Mouse (Mus musculus) heart, embryonic 13.5 days (tissue): ENCODE results near the gene Eef2k. TPM values are rescaled to one million over a fixed set of nuclear protein-coding genes. Genes with fewer than 3 reads are reported as not detected.

Experiments
- ATAC-seq: fragments of 200-750 bp; cut with Nextera tagmentation; 2 replicates; pipeline ENCODE4 v1.8.0; 2017; ENCODE audit warnings: moderate TSS enrichment; ENCODE audit not compliant: insufficient number of reproducible peaks, low FRiP score, low TSS enrichment; ENCODE audit errors: extremely low read depth
- H3K27ac ChIP-seq: fragments of 300-500 bp; sonication (generic); replicated peaks from 2 replicates; pipeline ENCODE4 v1.5.1; 2015; ENCODE audit warnings: moderate library complexity, mild to moderate bottlenecking, inconsistent platforms
- H3K27me3 ChIP-seq: fragments of 300-500 bp; sonication (generic); replicated peaks from 2 replicates; pipeline ENCODE4 v1.6.1; 2015; ENCODE audit warnings: mild to moderate bottlenecking, inconsistent platforms
- H3K36me3 ChIP-seq: fragments of 300-500 bp; sonication (generic); 2 replicates; pipeline ENCODE4 v1.6.1; 2015; ENCODE audit warnings: mild to moderate bottlenecking, inconsistent platforms
- H3K4me1 ChIP-seq: fragments of 300-500 bp; sonication (generic); 2 replicates; pipeline ENCODE4 v1.6.1; 2015; ENCODE audit warnings: inconsistent platforms
- H3K4me2 ChIP-seq: fragments of 300-500 bp; sonication (generic); 2 replicates; pipeline ENCODE4 v1.6.1; 2015; ENCODE audit warnings: inconsistent platforms, mild to moderate bottlenecking, moderate library complexity
- H3K4me3 ChIP-seq: fragments of 300-500 bp; sonication (generic); 2 replicates; pipeline ENCODE4 v1.5.1; 2015; ENCODE audit warnings: moderate library complexity, mild to moderate bottlenecking, inconsistent platforms
- H3K9ac ChIP-seq: fragments of 300-500 bp; sonication (generic); 2 replicates; pipeline ENCODE4 v1.6.1; 2015; ENCODE audit warnings: inconsistent platforms, mild to moderate bottlenecking, moderate library complexity
- H3K9me3 ChIP-seq: fragments of 300-500 bp; sonication (generic); 2 replicates; pipeline ENCODE4 v1.6.1; 2016; ENCODE audit warnings: inconsistent platforms
- WGBS: fragments of 180-500 bp; shearing (Covaris S2); methylation state at CpG from one replicate; pipeline ENCODE4 v1.1.7; 2015; ENCODE audit warnings: mixed read lengths; 5-methylcytosine and 5-hydroxymethylcytosine counted together
- polyA plus RNA-seq: library from polyadenylated mRNA; unstranded; fragments of >200 nt; fragmentation: Nextera tagmentation; extraction: Ambion mirVana; gene quantifications from 2 replicates; pipeline ENCODE4 v1.2.1, GENCODE M21; 2015

The Eef2k gene
- polyA plus RNA-seq = 16.3 and 16.9 TPM in 2 replicates

DNA sequence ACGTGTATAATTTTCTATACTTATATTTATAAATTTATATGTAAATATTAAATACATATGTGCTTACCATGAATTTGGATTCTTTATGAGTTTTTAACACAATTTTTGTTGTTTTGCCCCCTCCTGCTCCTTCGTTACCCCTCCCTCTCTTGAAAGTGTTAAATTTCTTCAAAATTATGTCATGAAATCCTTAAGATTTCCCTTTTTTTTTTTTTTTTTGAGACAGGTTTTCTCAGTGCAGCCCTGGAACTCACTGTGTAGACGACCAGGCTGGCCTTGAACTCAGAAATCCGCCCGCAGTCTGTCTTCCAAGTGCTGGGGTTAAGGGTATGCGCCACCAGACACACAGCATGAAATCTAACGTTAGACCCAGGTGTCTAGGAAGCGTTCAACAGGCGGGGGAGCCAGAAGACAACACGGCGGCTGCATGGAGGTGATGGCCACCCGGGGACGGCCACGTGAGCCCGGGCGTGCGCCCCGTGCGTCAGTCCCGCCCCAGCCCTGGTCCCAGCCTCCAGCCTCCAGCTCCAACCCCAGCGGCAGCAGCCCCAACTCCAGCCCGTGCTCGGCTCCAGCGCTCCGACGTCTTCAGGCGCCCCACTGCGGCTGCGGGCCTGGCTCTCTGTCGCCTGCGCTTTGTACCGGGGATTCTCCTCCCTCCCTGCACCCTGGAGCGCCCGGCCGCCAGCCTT, at the start of gene Eef2k:
Eef2k (plus strand) TSS at position 487 of the 692 bp plus-strand sequence.
- 5% methylated on average over 24 of the region's 35 CpGs for WGBS
- Histone ChIP-seq H3K27me3 (peaks cover 9% of the 10 kb centered on the region; the same call in 1 of the 2 replicates), H3K9me3 (no peaks in the 10 kb centered on the region), H3K36me3 (peaks cover under 1% of the 10 kb centered on the region; the same call in 1 of the 2 replicates), H3K9ac (peak within 1 kb of the TSS; percentile 92), H3K4me2 (peak within 1 kb of the TSS; percentile 89), H3K4me1 (peaks cover 24% of the 10 kb centered on the region), H3K4me3 (peak within 1 kb of the TSS; percentile 90), H3K27ac (peak within 1 kb of the TSS; percentile 95)
- peak; percentile 87 for ATAC-seq

DNA sequence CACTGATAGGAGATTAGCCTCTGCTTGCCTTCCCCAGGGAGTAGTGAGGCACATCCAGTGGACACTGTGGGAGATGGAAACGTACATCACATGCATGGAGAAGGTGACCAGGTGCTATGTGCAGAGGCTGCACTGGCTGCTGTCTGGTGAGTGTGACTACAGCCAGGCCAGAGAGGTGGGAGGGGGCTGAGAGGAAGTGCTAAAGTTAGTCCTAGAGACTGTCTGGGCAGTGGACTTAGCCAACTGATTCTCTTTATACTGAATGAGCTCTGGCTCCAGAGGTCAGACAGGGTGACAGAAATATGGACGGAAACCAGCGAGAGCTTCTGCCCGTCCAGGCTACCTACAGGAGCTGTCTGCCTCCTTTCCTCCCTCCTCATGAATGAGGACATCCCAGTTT, 47.1 kb upstream of the Eef2k start:
- no peak overlapping the region for H3K27ac ChIP-seq
- H3K27me3 ChIP-seq = 0 out of 2 replicates have a peak, but pooled peaks cover 5% of the 10 kb centered on the region
- H3K9ac ChIP-seq = no peak overlapping the region
- H3K4me2 ChIP-seq = no peak overlapping the region
- H3K36me3 ChIP-seq = no peaks in the 10 kb centered on the region
- 0 out of 2 replicates have a peak, but pooled peaks cover 5% of the 10 kb centered on the region for H3K4me1 ChIP-seq
- ATAC-seq = no peak
- no peak overlapping the region for H3K4me3 ChIP-seq
- 57% methylated on average over 4 of the region's 4 CpGs for WGBS
- H3K9me3 ChIP-seq = no peaks in the 10 kb centered on the region

DNA sequence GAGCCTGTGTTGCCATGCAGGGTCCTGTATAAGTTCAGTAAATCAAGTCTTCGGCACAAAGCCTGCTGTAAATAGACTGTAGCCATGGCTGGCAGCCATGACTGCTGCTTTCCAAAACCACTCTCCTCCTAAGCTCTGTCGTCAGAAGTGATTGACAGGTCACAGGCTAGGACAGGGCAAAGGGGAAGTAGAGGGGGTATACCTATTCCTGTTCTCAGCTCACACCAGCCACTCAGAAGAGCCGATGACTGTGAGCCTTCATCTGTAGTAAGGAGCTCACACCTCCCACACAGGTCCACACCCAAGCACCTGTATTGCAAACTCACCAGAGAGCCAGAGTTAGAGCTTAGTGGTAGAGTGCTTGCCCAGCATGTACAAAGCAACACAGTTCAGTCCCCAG, 46.3 kb upstream of the Eef2k start:
- Histone ChIP-seq H3K4me2 (no peak overlapping the region), H3K9ac (no peak overlapping the region), H3K4me3 (no peak overlapping the region), H3K9me3 (no peaks in the 10 kb centered on the region), H3K36me3 (no peaks in the 10 kb centered on the region), H3K4me1 (0 out of 2 replicates have a peak, but pooled peaks cover 5% of the 10 kb centered on the region), H3K27ac (no peak overlapping the region), H3K27me3 (0 out of 2 replicates have a peak, but pooled peaks cover 5% of the 10 kb centered on the region)
- no peak for ATAC-seq
- 43% methylated on average over 3 of the region's 3 CpGs for WGBS

DNA sequence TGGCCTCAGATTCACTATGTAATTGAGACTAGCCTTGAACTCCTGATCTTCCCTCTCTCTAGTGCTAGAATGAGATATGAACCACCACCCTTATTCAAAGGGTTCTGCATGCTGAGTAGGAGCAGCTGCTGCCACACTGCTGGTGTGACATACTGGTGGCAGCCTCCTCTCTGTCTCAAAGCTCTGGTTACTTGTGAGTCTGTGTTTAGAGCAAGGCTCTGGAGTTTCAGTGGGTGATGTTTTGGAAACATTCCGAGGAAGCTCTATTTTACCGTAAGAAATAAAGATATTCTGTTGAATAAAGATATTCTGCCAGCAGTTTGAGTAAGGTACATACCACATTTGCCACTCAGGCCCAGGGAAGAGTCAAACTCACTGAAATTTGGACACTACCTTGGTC, 39.4 kb upstream of the Eef2k start:
- Histone ChIP-seq H3K27ac (no peak overlapping the region), H3K27me3 (peaks cover 9% of the 10 kb centered on the region), H3K9me3 (no peaks in the 10 kb centered on the region), H3K9ac (no peak overlapping the region), H3K36me3 (no peaks in the 10 kb centered on the region), H3K4me2 (no peak overlapping the region), H3K4me3 (no peak overlapping the region), H3K4me1 (no peaks in the 10 kb centered on the region)
- 70% methylated on average over 2 of the region's 2 CpGs for WGBS
- no peak for ATAC-seq

DNA sequence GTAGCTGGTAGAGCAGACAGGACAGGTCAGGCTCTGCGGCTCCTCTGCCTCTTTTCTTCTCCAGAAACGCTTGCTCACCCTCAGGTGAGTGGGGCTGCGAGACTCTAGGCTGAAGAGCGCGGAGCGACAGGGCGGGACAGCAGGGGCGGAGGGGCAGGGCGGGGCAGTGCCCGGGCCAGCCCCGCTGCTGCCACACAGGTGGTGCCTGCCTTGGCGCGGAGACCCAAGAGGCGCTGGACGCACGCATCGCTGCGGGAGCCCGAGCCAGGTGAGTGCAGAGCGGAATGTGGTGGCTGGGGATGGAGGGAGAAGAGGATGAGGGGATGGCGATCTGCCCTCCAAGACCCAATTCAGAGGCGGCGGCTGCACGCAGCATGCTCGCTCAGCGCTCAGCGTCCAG, 32.9 kb upstream of the Eef2k start:
- ATAC-seq = no peak
- Histone ChIP-seq H3K4me3 (peak overlapping the region; percentile 41), H3K27ac (no peak overlapping the region), H3K4me2 (peak overlapping the region; percentile 65), H3K9me3 (no peaks in the 10 kb centered on the region), H3K27me3 (peaks cover 34% of the 10 kb centered on the region), H3K4me1 (peaks cover 4% of the 10 kb centered on the region; the same call in 1 of the 2 replicates), H3K36me3 (no peaks in the 10 kb centered on the region), H3K9ac (peak overlapping the region; percentile 64)
- 7% methylated on average over 27 of the region's 27 CpGs for WGBS

DNA sequence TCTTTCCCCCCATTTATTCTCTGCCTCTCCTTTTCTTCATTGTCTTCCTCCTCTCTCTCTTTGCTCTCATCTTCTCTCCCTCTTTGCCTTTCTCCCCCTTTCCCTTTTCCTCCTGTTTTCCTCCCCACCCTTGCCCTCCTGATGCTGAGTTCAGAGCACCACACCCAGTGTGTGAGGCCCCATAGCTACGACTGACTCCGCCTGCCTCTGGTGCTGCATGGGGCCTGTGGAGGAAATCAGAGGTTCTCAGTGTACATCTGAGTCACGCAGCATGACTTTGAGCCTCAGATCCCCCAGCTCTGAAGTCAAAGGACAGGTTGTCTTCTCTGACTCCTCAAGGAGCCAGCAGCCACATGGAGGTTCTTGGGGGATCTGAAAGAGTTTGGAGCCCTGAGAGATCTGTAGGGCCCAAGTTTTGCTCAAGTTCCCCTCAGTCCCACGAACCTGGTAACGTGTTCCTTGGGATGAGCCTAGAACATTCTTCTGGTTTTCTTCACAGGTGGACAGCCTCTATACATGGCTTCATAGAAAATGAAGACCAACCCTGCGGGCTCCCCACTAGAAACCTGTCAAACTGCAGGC, 30.7 kb upstream of the Eef2k start, which contains the start of gene Gm5737:
Gm5737 (plus strand) TSS at position 532 of the 582 bp plus-strand sequence.
- peaks cover 34% of the 10 kb centered on the region for H3K27me3 ChIP-seq
- no peaks in the 10 kb centered on the region for H3K36me3 ChIP-seq
- 74% methylated on average over 6 of the region's 6 CpGs for WGBS
- no peak within 1 kb of the TSS for H3K4me2 ChIP-seq
- H3K9ac ChIP-seq = no peak within 1 kb of the TSS
- H3K4me3 ChIP-seq = no peak within 1 kb of the TSS
- H3K9me3 ChIP-seq = no peaks in the 10 kb centered on the region
- no peak within 1 kb of the TSS for H3K27ac ChIP-seq
- no peak for ATAC-seq
- peaks cover 4% of the 10 kb centered on the region; the same call in 1 of the 2 replicates for H3K4me1 ChIP-seq

DNA sequence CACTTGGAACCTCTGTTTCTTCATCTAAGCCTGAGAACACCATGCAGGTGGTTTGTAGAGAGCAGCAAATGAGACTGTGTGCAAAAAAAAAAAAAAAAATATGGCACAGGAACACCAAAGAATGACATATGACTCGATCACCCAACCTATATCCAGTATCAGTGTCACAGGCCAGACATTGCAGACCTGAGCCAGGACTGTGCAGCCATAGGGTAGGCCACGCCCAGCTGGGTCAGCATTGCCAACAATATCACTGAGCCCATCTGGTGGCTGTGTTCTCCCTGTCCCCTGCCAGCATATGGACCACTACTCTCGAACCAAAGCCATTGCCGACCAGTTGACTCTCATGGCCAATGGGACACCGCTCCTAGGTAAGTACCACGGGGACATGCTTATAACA, 25.1 kb upstream of the Eef2k start:
- 81% methylated on average over 6 of the region's 6 CpGs for WGBS
- H3K9me3 ChIP-seq = no peaks in the 10 kb centered on the region
- H3K36me3 ChIP-seq = no peaks in the 10 kb centered on the region

DNA sequence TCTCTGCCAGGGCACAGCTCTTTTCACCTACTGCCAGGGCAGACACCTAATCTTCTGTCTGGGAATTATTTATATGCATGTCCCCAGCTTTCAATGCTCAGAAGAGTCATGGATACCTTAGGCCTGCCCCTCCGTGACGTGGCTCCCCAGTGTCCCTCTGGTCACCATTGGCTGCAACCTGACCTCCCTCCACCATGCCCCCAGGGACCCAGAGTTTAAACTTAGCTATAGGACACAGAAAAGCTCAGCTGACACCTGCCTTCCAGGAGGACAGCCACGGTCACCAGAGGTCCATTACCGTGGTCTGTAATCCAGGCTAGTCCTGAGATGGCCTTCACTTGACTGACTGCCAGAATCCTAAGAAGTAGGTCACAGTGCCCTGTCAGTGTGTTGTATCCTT, 23.2 kb upstream of the Eef2k start:
- H3K36me3 ChIP-seq = no peaks in the 10 kb centered on the region
- ATAC-seq = no peak
- 80% methylated on average over 4 of the region's 4 CpGs for WGBS
- peaks cover 13% of the 10 kb centered on the region; the same call in 1 of the 2 replicates for H3K27me3 ChIP-seq
- no peaks in the 10 kb centered on the region for H3K4me1 ChIP-seq
- no peak overlapping the region for H3K4me2 ChIP-seq
- H3K9me3 ChIP-seq = no peaks in the 10 kb centered on the region
- no peak overlapping the region for H3K4me3 ChIP-seq
- no peak overlapping the region for H3K27ac ChIP-seq
- H3K9ac ChIP-seq = no peak overlapping the region

More for the DNA sequence above, 25.1 kb upstream of the Eef2k start:
- Histone ChIP-seq H3K27me3 (peaks cover 7% of the 10 kb centered on the region; the same call in 1 of the 2 replicates), H3K4me1 (no peaks in the 10 kb centered on the region), H3K4me3 (no peak overlapping the region), H3K9ac (no peak overlapping the region), H3K27ac (no peak overlapping the region), H3K4me2 (no peak overlapping the region)
- no peak for ATAC-seq

DNA sequence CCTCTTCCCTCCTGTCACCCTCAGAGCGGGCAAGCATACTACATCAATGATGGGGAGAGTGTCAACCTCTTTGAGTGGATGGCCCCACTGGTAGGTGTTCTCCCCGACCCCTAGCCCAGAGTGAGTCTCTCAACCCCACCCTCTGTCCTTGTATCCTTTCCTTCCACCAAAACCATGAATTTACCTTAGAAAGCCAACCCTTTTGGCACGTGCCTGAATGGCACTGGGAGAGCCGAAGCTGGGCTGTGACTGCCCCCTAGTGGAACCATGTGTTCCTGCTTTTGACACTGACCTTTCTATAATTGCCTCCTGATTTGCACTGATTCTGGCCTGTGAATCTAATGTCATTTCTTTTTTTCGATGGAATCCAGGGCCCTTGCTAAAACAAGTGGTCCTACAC, 19.4 kb upstream of the Eef2k start:
- Histone ChIP-seq H3K4me3 (no peak overlapping the region), H3K4me1 (no peaks in the 10 kb centered on the region), H3K4me2 (no peak overlapping the region), H3K27ac (no peak overlapping the region), H3K9ac (no peak overlapping the region), H3K9me3 (no peaks in the 10 kb centered on the region), H3K27me3 (peaks cover 19% of the 10 kb centered on the region; the same call in 1 of the 2 replicates), H3K36me3 (no peaks in the 10 kb centered on the region)
- ATAC-seq = no peak
- WGBS = 20% methylated on average over 5 of the region's 5 CpGs

DNA sequence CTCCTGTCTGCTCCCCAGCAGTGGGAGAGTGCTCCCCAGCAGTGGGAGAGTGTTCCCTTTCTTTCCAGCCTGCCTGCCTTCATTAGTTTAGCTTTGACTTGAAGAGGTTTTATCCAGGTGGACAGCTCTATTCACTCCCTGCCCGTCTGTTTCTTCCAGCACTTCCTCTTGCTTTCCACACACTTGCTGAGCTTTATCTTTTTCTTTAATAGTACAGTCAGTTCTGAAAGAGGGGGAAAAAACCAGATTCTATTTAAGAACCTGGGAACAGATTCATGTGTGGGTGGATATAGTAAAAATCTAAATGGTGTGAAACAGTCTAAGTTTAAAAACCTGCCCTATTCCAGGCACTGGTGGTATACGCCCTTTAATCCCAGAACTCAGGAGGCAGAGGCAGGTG, 17.5 kb upstream of the Eef2k start:
- H3K9ac ChIP-seq = no peak overlapping the region
- no peak overlapping the region for H3K4me2 ChIP-seq
- peaks cover 5% of the 10 kb centered on the region; the same call in 1 of the 2 replicates for H3K4me1 ChIP-seq
- H3K9me3 ChIP-seq = no peaks in the 10 kb centered on the region
- H3K4me3 ChIP-seq = no peak overlapping the region
- H3K27me3 ChIP-seq = peaks cover 25% of the 10 kb centered on the region; the same call in 1 of the 2 replicates
- ATAC-seq = no peak
- H3K27ac ChIP-seq = no peak overlapping the region
- WGBS = 46% methylated on average over 2 of the region's 2 CpGs
- H3K36me3 ChIP-seq = no peaks in the 10 kb centered on the region

DNA sequence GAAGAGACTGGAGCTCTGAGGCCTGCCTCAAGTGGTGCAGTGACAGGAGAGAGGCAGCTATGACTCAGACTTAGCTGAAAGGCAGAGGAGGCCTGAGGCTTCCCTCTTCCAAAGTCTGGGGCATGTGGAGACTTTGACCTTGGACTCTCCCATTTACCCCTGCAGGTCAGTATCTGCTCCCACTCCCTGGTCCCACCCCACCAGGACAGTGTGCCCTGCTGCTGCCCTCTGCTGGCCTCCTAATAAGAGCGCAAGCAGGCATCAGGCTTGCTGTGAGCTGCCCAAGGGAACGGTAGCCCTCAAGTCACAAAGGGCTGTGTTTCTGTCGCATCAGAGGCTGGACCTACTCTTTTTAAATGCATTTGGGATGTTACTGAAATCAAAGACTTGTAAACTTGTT, 16.2 kb upstream of the Eef2k start:
- no peak overlapping the region for H3K4me2 ChIP-seq
- H3K4me1 ChIP-seq = peaks cover 14% of the 10 kb centered on the region; the same call in 1 of the 2 replicates
- peaks cover 23% of the 10 kb centered on the region; the same call in 1 of the 2 replicates for H3K27me3 ChIP-seq
- H3K9me3 ChIP-seq = no peaks in the 10 kb centered on the region
- no peak overlapping the region for H3K4me3 ChIP-seq
- no peak for ATAC-seq
- no peaks in the 10 kb centered on the region for H3K36me3 ChIP-seq
- WGBS = 23% methylated on average over 3 of the region's 3 CpGs
- no peak overlapping the region for H3K9ac ChIP-seq
- no peak overlapping the region for H3K27ac ChIP-seq
